Mouse (Mus musculus): ENCODE results near the gene Gm21854. TPM values are rescaled to one million over a fixed set of nuclear protein-coding genes. Genes with fewer than 3 reads are reported as not detected.

Gm21854 gene
- polyA plus RNA-seq (2015; fragmentation: Nextera tagmentation; extraction: Ambion mirVana), result not detected in 2 replicates

GRCm38 (mm10) chrY:5656686-5657085 lies at the start of gene Gm21854:
Gm21854 (plus strand) TSS chrY:5656986.

Other genes with a start within 250 kb of the Gm21854 start
- not detected in 2 replicates for gene Gm20914, start 69.0 kb downstream of the Gm21854 start, polyA plus RNA-seq (2015; fragmentation: Nextera tagmentation; extraction: Ambion mirVana)
- not detected in 2 replicates for gene Gm28171, start 136.4 kb downstream of the Gm21854 start, polyA plus RNA-seq (2015; fragmentation: Nextera tagmentation; extraction: Ambion mirVana)

Measured in urinary bladder, postnatal 0 days (tissue).